Mouse (Mus musculus) adrenal gland, postnatal 36 days (tissue): Measurements from ENCODE around the gene Ankrd28. TPM values are rescaled to one million over a fixed set of nuclear protein-coding genes. Genes with fewer than 3 reads are reported as not detected.
"Not testable (repeated sequence)": the region's sequence is repeated elsewhere in the genome, so short reads cannot be mapped to it uniquely, and the experiment has no call there.

Source experiments
- DNase-seq, 2 experiments: peaks; one replicate each; pipeline ENCODE4 v3.0.0; 2021; ENCODE audit warnings: mixed read lengths in 1 of 2
- total RNA-seq, 2 experiments: library from RNA; stranded (reverse); gene quantifications; 2 replicates each; pipeline ENCODE4 v1.2.3; 2021

The Ankrd28 gene
- total RNA-seq, 2 experiments from 2014 or later: 17.0 to 27.0 TPM

DNA sequence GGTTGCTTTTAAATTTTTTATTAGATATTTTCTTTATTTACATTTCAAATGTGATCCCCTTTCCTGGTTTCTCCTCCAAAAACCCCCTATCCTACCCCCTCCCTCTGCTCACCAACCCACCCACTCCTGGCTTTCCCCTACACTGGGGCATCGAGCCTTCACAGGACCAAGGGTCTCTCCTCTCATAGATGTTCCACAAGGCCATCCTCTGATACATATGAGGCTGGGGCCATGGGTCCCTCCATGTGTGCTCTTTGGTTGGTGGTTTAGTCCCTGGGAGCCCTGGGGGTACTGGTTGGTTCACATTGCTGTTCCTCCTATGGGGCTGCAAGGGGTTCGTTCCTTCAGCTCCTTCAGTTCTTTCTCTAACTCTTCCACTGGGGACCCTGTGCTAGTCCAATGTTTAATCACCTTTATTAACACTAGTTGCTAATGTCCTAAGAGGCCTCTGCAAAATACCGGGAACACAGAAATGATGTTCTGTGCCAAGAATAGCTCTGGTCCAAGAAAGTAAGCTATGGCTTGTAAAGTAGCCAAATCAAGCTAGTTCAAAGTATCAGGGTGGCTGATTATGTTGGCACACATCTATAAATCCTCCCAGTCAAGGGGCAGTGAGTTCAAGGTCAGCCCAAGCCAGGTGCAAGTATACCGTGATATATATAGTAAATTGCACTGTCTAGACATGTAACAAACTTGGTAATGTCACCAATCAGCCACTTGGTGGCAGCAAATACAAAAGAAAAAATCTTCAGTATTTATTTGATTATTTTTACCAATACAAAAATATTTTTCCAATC lies 36.3 kb downstream of the Ankrd28 start:
- DNase-seq: peak in 1 of 2 experiments; percentile 13

DNA sequence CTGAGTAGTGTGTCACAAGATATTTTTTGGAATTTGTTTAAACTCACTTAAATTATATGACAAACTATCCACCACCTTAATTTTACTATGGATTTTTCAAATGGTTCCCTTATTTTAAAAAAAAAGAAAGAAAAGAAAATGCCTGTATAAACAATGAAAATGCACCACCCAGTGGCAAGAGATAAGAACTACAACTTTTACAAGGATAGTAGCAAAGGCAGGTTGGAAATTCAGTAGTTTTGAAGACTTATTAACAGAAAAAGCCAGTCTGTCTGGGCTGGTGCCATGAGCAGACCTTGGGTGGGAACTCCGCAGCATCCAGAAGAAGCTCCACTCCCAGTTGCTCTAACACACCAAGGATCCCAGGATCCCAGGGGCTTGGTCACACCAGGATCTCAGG lies 39.7 kb downstream of the Ankrd28 start:
- DNase-seq: peak in 1 of 2 experiments; percentile 21

DNA sequence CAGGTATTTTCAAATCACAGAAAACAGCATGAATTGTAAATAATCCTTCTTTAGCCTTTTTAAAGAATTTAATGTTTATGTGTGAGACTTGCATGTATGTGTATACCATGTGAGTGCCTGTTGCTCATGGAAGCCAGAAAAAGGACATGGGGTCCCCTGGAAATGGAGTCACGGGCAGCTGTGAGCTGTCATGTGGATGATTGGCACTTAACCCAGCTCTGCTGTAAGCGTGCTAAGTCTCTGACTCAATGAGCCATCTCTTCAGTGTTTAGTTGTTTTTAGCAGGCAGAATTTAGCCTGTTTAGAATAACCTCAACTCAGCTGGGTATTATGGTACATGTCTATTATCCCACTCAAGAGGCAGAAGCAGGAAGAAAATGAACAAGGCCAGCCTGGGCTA lies 43.5 kb downstream of the Ankrd28 start:
- DNase-seq: no peak

DNA sequence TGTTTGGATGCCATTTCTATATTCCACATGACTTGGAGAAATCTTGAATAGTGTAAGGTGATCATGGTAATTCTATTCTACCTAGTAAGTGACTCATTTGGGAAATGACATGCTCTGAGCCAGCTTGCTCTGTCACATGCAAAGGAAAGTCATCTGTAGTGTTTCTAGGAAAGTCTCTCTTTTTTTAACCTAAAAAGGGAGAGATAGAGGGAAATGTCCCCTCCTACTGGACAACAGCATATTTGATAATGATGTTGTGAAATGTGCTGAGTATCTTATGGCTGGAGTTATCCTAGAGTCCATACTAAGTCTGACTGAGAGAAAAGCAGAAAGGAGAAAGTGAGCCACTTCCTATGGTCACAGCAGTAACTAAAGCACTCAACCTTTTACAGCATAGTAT lies 44.8 kb downstream of the Ankrd28 start:
- no peak for DNase-seq

DNA sequence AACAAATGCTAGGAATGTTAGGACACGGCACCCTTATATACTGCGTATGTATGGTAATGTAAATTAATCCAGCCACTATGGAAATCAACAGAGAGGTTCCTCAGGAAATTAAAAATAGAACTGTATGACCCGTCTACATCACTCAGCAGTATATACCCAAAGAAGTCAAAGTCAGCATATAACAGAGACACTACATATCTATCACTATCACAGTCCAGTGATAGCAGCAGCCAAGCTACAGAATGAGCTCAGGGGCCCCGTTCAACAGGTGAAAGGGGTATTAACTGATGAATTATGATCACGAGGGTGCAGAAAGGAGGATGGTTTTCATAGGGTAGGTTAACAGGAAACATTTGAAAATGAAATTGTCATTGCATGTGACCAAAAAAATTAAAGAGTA lies 45.5 kb downstream of the Ankrd28 start:
- DNase-seq: no peak

DNA sequence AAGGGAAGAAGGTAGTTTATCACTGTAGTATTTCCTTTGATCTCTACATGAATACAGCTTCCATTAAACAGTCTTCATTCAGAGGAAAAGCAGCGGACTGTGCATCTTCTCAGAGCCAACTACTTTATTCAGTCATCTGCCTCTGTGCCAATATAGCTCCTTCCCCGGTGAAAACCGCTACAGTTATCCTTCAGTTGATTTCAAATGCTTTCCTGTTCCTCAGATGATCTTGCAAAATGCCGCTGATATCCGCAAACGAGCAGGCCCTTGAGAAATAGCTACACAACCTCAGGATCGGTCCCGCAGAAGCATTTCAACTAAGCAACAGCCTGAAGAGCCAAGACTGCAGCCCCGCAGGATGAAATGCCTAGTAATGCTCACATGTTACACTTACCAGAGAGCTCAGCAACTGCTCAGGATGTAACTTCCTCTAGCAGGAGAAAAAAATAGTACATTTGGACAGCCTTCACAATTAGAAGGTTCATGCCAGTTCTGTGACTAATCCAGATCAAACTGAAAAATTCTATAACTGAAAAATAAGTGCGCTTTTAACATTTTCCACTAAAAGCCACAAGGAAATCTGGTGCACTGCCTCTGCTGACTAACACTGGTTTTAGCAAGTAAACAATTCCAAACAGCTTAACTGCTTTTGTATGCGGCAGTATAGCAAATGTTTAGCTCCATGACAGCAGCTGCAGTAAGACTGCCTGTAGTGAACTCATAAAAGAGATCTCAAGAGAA lies 49.0 kb downstream of the Ankrd28 start:
- peak; percentile 23 to 36 for DNase-seq

DNA sequence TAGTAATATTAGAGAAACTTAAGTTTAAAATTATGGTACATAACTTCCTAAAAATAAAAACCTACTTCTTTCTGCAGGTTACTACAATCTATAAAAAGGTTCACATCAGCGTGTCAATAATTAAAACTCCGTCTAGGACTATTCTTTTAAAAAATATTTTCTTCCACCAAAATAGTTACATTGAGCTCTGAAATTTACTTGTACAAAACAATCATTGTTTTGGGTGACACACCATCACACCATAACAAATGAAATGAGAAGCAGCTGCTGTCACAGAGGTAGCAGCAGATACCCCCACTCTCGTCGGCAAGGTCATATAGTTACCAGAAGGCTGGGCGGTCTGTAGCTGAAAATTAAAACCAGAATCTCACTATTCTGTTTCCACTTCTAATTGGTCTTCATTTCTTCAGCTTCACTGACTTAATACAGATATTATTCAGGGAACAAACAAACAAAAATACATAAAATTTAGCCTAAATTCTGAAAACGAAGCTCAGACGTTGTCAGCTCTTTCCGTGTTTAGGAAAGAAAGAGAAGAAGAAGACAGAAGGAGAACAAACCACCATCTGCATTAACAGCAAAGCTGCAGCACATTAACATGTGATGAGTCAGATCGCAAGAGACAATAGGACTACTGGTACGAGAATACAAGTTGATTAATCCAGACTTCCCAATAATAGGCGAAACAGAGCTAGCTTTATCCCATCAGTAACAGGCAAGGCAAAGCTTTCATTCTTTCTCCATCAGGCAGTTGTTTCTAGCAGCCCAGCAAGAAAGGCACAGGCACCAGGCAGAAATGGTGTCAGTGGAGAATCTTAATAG lies 49.8 kb downstream of the Ankrd28 start:
- no peak for DNase-seq

DNA sequence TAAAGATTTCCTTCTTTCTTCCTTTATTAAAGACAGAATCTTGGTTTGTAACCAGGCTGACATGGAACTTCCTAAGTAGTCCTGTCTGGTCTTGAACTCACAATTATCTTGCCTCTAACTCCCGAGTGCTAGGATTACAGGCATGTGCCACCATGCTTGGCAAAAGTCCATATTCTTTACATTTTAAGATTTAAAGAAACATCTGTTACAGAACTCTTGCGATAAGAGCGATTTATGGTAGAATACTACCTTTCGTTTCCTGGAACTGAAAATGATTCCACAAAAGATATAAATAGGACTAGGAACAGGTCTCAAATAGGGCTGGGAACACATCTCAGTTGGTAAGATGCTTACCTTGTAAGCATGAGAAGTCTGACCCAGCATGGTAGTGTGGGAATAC lies 56.9 kb downstream of the Ankrd28 start:
- DNase-seq: no peak

DNA sequence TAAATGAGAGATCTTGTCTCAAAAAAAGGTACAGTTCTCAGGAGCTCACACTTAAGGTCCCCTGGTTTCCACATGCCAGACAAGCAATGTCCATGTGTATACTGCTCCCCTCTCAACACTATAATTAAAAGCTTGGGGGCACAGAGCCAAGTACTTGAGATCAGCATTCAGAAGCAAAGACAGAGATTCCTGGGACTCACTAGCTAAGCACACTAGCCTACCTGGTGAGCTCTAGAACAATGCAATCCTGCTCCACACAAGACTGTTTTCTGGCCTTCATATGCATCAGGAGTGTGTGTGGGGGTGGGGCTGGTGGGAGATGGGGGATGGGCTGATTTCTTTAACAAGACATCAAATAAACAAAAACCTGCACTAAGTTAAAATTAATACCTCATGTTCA lies 58.2 kb downstream of the Ankrd28 start:
- DNase-seq: no peak

DNA sequence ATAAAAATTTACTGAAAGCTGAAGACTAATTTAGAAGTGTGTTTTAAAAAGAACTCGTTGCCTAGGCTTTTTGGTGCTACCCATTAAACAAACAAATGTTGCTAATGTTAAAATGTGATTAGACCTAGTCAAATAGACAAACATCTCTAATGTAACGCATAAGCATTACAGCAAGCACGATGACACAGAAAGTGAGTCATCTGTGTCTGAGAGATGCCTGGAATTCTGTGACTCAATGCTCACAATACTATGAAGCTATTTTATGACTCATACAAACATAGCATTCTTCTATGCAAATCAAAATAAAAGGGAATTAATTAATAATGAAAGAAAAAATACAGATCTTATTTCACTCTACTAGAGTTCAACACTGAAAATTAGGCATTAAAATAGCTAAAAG lies 61.9 kb downstream of the Ankrd28 start:
- peak; percentile 7 to 26 for DNase-seq

DNA sequence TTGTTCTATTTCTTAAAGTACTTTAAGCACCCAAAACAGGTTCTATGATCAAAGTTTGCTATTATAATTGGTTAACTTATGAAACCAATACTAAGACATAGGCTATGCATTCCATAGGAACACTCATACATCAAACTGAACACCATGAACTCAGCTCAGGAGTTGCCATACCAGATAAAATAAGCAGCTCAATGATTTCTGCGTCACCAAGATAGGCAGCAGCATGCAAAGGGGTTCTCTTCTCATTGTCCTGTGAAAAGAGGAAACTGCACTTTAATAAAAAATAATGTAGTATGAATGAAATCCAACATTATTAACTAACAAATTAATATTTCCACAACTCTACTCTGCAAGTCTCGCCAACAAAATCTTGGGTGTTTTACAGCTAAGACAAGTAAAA lies 66.4 kb downstream of the Ankrd28 start:
- no peak for DNase-seq

DNA sequence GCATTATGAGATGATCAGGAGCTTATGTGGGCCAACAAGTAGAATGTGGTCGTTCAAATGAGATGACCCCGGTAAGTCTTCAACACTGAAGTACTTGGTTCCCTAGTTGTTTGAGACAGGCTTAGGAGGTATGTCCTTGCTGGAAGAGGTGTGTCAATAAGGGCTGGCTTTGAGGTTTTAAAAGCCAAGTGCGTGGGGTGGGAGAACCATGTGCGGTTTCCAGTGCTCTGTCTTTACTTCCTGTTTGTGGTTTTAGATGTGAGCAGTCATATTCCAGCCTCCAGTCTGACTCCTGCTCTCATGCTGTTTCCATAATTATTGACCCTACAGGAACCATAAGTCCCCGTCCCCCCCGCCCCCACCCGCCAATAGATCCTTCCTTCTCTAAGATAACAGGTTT lies 68.7 kb downstream of the Ankrd28 start:
- no peak for DNase-seq

DNA sequence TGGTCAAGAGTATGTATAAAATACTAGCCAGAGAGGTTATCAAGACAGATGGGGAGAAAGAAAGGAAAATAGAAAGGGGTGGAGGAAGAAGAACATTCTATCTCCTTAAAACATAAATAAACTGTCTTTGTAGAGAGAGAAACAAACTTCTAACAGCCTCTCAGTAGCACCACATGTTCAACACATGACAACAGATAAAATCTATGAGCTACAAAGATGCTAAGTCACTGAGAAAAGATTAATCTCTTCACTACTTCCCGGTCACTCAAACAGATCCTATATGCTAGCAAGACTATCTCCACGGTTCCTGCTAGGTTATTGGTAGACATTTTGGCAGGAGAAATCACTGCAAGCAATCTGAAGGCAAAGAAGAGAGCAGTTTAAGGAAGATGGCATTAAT lies 71.3 kb downstream of the Ankrd28 start:
- DNase-seq: no peak

DNA sequence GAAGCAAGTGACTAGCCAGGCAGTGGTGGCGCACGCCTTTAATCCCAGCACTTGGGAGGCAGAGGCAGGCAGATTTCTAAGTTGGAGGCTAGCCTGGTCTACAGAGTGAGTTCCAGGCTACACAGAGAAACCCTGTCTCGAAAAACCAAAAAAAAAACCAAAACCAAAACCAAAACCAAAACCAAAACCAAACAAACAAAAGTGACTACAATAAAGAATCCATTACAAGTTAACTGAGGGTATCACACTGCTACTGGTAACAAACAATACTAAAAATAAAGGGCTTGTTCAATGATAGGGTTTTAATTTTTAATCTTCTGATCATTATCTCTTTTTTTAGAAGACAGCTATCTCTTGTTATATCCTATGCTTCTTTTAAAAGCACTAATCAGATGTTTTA lies 72.0 kb downstream of the Ankrd28 start:
- DNase-seq: not testable (repeated sequence)

DNA sequence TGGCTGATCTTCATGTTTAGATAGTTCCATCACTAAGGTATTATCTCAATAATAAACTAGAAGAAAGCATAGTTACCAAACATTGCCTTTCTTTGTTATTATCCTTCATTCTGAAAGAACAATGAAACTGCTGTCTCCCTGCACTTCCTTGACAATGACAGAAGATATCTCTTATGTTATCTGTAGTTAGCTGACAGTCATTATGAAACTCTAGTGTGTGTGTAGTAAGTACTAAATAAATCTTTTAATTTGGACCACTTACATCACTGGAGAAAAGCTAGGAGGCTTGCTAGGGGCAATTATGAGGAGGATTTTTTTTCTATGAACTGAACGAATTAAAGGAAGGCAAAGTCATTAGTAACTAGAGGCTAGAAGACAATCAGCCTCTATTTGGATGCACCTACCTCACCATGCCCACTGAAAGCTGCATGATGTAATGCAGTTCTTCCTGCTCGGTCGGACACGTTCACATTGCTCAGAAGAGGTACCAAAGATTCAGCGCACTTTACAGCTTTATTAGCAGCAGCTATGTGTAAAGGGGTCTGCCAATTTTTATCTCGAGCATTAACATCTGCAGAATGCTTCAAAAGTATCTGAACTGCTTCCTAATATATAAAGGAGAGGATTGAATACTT lies 82.1 kb downstream of the Ankrd28 start:
- no peak for DNase-seq

DNA sequence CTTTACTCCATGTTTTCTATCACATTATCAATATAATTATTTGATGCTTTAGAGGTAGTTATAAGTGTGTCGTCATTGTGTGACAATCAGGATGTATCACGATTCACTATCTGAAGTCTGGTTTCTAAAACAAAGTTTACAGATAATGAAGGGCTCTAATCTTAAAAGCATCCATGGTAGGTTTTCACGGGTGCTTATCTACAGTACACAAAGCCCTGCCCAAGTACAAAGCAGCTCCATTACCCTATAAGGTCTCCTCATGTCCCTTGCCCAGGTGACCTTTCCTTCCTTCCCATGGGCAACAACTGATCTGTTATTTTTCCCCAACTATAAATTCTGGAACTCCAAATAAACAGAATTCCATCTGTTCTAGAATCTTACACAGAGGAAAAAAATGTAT lies 87.9 kb downstream of the Ankrd28 start:
- DNase-seq: no peak

DNA sequence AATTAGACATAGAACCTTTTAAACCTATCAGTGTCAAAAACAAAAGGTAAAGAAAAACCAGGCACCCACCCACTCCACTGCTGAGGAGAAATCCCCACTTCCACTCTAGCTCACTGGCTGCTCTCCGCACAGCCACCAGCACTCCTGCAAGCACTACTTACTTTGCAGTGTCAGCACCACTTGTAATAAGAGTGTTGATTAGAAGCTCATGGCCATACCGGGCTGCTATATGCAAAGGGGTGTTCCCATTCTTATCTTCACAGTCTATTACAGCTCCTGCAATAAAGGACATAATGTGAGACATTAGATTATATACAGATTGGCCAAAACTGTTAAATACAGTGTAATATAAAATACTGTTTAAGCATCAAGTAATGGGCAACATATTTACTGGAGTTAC lies 95.6 kb downstream of the Ankrd28 start:
- no peak for DNase-seq

DNA sequence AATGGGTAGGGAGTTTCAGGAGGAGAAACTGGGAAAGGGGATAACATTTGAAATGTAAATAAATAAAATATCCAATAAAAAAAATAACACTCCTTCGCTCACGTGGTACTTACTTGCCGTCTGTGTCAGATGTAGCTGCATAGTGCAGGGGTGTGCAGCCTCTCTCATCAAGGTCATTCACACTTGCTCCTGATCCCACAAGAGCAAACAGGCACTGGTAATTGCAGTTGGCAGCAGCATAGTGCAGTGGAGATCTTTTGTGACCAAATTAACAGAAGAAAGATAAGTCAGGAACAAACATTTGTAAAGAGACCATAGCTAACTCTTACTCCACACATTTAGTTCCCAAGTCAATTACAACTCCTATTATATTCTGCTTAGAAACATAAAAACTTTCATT lies 102.9 kb downstream of the Ankrd28 start:
- no peak for DNase-seq

DNA sequence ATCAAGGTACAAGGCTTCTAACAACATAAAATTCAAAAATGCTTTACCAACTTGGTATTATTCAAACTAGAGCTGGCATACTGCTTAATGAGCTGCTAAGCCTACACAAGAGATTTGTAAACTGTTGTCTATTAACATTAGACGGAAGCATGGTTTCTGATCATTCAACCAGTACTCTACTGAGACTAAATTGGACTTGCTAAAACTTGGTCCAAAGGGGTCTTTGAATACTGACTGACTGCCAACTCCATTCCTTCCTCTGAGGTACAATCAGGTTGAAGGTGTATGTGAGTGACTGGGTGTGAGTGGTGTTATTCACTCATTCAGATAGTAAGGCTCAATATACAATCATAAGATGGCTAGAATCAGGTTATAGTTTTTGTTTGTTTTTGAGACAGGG lies 107.7 kb downstream of the Ankrd28 start:
- no peak for DNase-seq

DNA sequence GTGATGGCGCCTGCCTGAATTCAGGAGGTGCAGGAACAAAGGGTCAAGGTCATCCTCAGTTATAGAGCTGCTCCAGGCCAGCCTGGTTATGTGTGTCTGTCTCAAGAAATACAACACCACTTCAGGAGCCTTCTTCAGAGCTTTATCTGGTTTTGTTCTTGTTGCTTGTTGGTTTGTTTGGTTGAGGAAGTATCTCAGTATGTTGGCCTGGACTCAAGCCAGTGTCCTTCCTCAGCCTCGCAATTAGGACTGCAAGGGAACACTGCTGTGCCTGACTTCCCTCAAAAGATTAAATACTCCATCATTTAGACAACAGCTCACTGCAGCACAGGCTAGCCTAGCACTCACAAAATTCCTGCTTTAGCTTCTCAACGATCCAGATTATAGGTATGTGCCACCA lies 109.2 kb downstream of the Ankrd28 start:
- DNase-seq: no peak

DNA sequence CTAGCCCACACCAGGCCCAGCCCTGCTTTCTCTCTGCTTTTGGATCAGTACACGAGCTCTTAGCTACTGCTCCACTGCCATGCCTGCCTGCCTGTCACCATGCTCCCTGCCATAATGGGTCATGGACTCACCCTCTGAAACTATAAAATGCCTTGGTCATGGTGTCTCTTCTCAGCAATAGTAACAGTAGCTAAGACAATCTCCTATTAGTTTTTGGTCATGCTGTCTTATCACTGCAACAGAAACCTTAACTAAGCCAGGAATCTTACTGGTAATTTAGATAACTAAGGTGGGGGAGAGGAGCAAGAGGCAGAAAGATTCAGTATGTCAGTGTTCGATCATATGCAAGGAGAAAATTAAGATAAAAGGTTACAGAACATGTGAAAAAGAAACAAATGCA lies 112.1 kb downstream of the Ankrd28 start:
- DNase-seq: no peak

DNA sequence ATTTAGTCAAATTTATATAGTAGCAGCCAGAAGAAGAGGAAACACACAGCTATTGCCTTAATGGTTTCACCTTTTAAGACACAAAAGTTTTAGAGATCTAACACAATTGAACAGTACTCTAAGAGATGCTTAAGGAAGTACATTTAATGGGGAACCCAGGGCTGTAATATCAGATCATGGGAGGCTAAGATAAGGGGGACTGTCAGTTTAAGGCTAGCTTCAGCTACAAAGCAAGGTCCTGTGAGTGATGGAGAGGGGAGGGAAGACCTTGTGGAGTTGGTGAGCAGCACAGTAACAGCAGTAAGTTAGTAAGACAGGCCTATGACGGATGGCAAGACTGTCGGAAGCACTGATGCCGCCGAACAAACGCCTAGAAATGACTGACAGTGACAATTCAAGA lies 113.1 kb downstream of the Ankrd28 start:
- DNase-seq: no peak
